Mouse (Mus musculus) bone marrow macrophage, adult 2 months (primary cell): ENCODE results near the gene Mrvi1.
"Not testable (repeated sequence)": the region's sequence is repeated elsewhere in the genome, so short reads cannot be mapped to it uniquely, and the experiment has no call there.

Experiments used
- CTCF ChIP-seq: IDR thresholded peaks from 2 replicates; pipeline ENCODE4 v1.5.1; 2012; ENCODE audit warnings: low read depth, mild to moderate bottlenecking, low read length, moderate library complexity
- POLR2A ChIP-seq: IDR thresholded peaks from 2 replicates; pipeline ENCODE4 v1.6.1; 2012; ENCODE audit warnings: mild to moderate bottlenecking, low read depth, low read length, borderline replicate concordance

DNA sequence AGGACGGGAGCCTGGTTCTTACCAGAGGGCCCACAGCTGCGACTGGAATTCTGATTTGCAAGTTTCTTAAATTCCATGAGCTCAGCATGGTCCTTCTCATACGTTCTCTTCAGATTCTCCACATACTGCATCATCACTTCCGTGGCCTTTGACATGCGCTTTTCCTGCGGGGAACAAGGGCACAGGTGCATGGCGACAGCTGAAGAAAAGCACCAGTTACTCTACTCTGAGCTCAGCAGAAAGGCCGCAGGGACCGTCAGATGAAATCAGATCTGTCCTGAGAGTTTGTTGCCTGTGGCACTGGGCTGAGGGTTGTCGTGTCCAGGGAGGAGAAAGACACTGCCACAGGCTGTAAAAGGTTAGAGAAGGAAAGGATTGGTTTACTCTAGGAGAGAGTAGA lies 86.5 kb downstream of the Mrvi1 start:
- TF ChIP-seq POLR2A, CTCF: not testable (repeated sequence)
